Mouse (Mus musculus) gastrocnemius, adult 2 months (tissue): Measurements from ENCODE around the gene Gtsf1. TPM values are rescaled to one million over a fixed set of nuclear protein-coding genes. Genes with fewer than 3 reads are reported as not detected.
"Not testable (repeated sequence)": the region's sequence is repeated elsewhere in the genome, so short reads cannot be mapped to it uniquely, and the experiment has no call there.

Experiments used
- DNase-seq: peaks from one replicate; pipeline ENCODE4 v3.0.0; 2022
- H3K27ac ChIP-seq: fragments of 200-600 bp; 2 replicates; pipeline ENCODE4 v1.8.1; 2022; ENCODE audit warnings: mild to moderate bottlenecking
- H3K4me3 ChIP-seq: fragments of 200-600 bp; 2 replicates; pipeline ENCODE4 v1.8.1; 2022; ENCODE audit warnings: mild to moderate bottlenecking, moderate library complexity
- CTCF ChIP-seq: fragments of 200-600 bp; IDR thresholded peaks from 2 replicates; pipeline ENCODE4 v1.8.1; 2022; ENCODE audit warnings: antibody characterized with exemption, mild to moderate bottlenecking, moderate library complexity
- intact Hi-C: fragments of 180-260 bp; cut with DNase I; formaldehyde crosslinking; loops from one replicate; pipeline ENCODE4 v1.15.1; 2025
- long read RNA-seq, 2 experiments: library from polyadenylated mRNA; stranded (forward); transcript quantifications; one replicate each; pipeline ENCODE4 v2.0.0; 2021
- total RNA-seq, 2 experiments: library from RNA; stranded (reverse); gene quantifications; 2 replicates each; pipeline ENCODE4 v1.2.3; 2021

The Gtsf1 gene
- total RNA-seq, result not detected
- long read RNA-seq, experiment 1, result 0 reads
- long read RNA-seq, experiment 2, result 0 reads

DNA sequence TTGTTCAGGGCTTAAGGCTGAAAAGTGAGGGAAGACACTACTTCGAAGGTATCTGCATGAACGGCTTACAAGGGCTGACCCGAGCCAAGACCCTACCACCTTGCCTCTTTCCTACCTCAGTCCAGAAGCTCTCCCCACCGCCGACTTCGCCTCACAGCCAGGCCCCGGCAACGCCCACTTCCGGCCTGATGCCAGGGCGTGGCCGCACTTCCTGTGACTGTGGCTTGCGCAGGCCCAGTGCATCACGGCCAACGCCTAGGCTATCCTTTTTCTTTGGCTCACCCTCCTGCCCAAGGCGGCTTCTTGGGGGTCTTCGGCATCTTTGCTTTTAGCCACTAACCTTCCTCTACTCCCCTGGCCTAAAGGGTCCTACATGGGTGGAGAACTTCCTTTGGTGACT is at the start of gene Gtsf1:
TSS of gene Gtsf1 (minus strand) at position 230 of the 400 bp plus-strand sequence.
- DNase-seq, result no peak
- TF ChIP-seq CTCF, result no peak
- intact Hi-C loops, result no loop called here
- no peak within 1 kb of the TSS for H3K27ac ChIP-seq
- no peak within 1 kb of the TSS for H3K4me3 ChIP-seq

- intact Hi-C loops, result no loop called here
- no peak for TF ChIP-seq CTCF
- Histone ChIP-seq H3K4me3 (no peak overlapping the region), H3K27ac (no peak overlapping the region)
- no peak for DNase-seq
Measured at GRCm38 (mm10) chr15:103479080-103479606, 48.9 kb upstream of the Gtsf1 start.

GRCm38 (mm10) chr15:103473769-103474168 is 43.5 kb upstream of the Gtsf1 start:
- DNase-seq, result no peak

DNA sequence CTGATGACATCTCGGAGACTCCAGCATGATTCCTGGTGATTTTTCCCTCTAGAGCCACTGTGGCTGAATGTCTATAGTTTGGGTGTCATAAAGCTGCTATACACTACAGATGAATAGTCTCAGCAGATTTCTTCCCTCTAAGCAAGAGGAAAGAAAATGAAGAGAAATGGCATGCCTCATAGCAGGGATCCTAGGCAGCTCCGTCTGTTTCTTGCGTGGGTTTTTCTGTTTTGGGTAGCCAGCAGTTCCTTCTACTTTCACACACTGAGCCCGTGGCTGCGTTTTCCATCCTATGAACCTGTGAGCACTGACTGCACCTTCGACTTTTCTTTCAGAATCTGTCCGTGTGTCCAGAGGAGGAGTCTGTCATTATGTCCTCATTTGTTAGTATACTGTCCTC is 42.9 kb upstream of the Gtsf1 start:
- intact Hi-C loops, result no loop called here
- no peak overlapping the region for H3K27ac ChIP-seq
- no peak overlapping the region for H3K4me3 ChIP-seq
- TF ChIP-seq CTCF, result no peak
- DNase-seq, result no peak

More at GRCm38 (mm10) chr15:103473769-103474168, 43.5 kb upstream of the Gtsf1 start:
- intact Hi-C loops, result no loop called here
- no peak for TF ChIP-seq CTCF
- no peak overlapping the region for H3K4me3 ChIP-seq
- H3K27ac ChIP-seq, result no peak overlapping the region

DNA sequence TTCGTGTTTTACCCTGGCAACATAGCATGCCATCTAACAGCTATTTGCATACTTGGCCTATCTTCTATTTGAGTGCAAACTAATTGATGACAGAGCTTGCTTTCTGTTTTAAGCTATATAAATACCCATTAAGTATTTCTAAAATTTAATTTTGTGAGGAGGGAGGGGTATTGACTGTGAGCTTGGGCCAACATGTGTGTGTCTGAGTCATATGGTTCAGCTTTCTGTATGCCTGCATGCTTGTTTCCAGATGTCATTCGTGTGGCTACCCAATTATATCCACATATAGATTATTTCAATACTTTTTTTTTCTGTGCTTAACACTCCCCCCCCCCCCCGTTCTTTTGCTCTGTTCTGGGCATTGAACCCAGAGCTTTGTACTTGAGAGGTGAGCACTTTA is 42.0 kb upstream of the Gtsf1 start:
- Histone ChIP-seq H3K4me3 (no peak overlapping the region), H3K27ac (no peak overlapping the region)
- no peak for TF ChIP-seq CTCF
- DNase-seq, result no peak
- intact Hi-C loops, result no loop called here

- intact Hi-C loops, result no loop called here
- no peak for DNase-seq
- Histone ChIP-seq H3K27ac (no peak overlapping the region), H3K4me3 (no peak overlapping the region)
- TF ChIP-seq CTCF, result no peak
Measured at GRCm38 (mm10) chr15:103471488-103472194, 41.4 kb upstream of the Gtsf1 start.

- Histone ChIP-seq H3K27ac (no peak overlapping the region), H3K4me3 (no peak overlapping the region)
- DNase-seq, result no peak
- intact Hi-C loops, result no loop called here
- TF ChIP-seq CTCF, result no peak
Measured at GRCm38 (mm10) chr15:103462539-103463261, 32.4 kb upstream of the Gtsf1 start.

DNA sequence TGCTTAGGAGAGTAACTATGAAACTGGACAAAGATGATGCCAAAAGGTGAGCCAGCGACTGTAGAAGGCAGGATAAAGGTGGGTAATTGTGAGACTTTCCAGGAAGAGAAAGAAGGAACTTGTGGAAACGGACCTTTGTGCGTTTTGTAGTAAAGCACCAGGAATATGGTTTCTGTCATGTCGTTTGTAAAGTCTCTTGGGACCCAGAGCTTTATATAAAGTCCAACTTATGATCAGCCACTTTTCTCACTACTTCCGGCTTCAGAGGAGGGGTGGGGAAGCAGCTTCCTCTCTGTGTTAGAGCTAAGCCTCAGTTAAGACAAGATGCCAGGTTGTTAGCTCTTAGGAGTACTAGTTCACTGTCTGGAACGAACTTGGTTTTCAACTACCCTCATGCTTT is 24.2 kb upstream of the Gtsf1 start:
- intact Hi-C loops, result no loop called here
- TF ChIP-seq CTCF, result no peak
- Histone ChIP-seq H3K4me3 (peak overlapping the region; percentile 47), H3K27ac (no peak overlapping the region)
- DNase-seq, result no peak

DNA sequence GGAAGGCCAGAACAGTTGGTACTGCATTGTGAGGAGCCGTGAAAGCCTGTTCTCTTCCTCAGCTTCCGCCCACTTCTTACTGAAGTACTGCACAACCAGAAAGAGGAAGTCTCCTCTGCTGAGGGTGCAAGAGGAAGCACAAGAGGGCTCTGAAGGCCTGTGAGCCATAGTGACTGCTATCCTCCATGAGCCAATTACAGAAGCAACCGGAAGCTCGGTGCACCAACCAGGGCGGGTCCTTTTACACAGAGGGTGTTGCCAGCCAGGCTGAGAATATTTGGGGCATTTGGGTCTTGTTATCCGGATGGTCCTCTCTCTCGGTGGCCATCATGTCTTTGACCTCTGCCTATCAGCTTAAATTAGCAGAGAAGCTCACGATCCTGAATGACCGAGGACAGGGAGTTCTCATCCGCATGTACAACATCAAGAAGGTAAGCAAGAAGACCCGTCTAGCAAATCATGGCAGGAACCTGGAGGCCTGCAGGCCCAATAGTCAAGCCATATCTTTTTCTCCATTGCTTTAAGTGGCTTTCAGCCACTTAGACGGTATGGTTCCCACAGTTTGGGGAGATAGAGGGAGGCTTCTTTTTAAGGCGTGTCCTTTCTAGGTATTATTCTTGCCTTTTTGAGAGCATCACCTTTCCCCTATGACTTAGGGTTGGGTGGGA is 23.4 kb upstream of the Gtsf1 start, which contains the start of gene Nckap1l:
TSS of gene Nckap1l (plus strand) at position 244 of the 668 bp plus-strand sequence.
- TF ChIP-seq CTCF, result no peak
- Histone ChIP-seq H3K27ac (no peak within 1 kb of the TSS), H3K4me3 (peak within 1 kb of the TSS; percentile 47)
- DNase-seq, result peak; percentile 26
- intact Hi-C loops, result no loop called here

GRCm38 (mm10) chr15:103448369-103448768 is 18.1 kb upstream of the Gtsf1 start, which contains the start of gene Gtsf2:
Gene Gtsf2 (minus strand): TSS chr15:103448469.
- no peak for DNase-seq
- TF ChIP-seq CTCF, result no peak
- intact Hi-C loops, result no loop called here
- no peak within 1 kb of the TSS for H3K4me3 ChIP-seq
- H3K27ac ChIP-seq, result no peak within 1 kb of the TSS

GRCm38 (mm10) chr15:103445966-103446365 is 15.7 kb upstream of the Gtsf1 start:
- H3K4me3 ChIP-seq, intact Hi-C loops, DNase-seq, H3K27ac ChIP-seq: not testable (repeated sequence)

DNA sequence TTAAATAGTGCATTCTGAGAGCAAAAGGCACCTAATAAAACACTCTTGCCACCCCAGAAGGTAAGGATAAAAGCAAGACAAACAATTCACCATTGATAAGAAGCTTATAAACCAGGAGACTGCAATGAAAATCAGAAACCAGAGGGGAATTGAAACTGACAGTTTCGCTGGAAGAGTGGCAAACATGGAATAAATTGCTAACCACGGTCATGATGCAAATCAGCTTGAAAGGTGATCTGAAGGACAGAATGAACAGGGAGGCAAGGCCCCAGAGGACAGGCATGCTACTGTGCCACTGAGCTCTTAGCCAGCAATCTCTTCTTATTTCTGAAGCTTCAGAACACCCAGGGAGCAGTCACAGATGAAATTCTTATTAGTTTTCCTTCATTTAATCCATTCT is 3.3 kb downstream of the Gtsf1 start:
- intact Hi-C loops, result no loop called here
- Histone ChIP-seq H3K4me3 (no peak overlapping the region), H3K27ac (no peak overlapping the region)
- no peak for TF ChIP-seq CTCF
- DNase-seq, result no peak

GRCm38 (mm10) chr15:103405586-103405985 is 24.7 kb downstream of the Gtsf1 start:
- DNase-seq, H3K4me3 ChIP-seq, H3K27ac ChIP-seq, intact Hi-C loops: not testable (repeated sequence)
